Mouse (Mus musculus) embryonic facial prominence, embryonic 10.5 days (tissue): Measurements from ENCODE around the gene Fam227b. TPM values are rescaled to one million over a fixed set of nuclear protein-coding genes. Genes with fewer than 3 reads are reported as not detected.

ENCODE experiments used
- DNase-seq: peaks from one replicate; pipeline ENCODE4 v3.0.0-alpha.2; 2017; ENCODE audit warnings: low spot score
- H3K27ac ChIP-seq: fragments of 300-500 bp; sonication (generic); replicated peaks from 2 replicates; pipeline ENCODE4 v1.5.1; 2016; ENCODE audit warnings: mild to moderate bottlenecking
- H3K27me3 ChIP-seq: fragments of 300-500 bp; sonication (generic); replicated peaks from 2 replicates; pipeline ENCODE4 v1.6.1; 2016; ENCODE audit warnings: low read depth, mild to moderate bottlenecking; ENCODE audit not compliant: poor library complexity, severe bottlenecking
- H3K36me3 ChIP-seq: fragments of 300-500 bp; sonication (generic); replicated peaks from 2 replicates; pipeline ENCODE4 v1.6.1; 2016; ENCODE audit warnings: mild to moderate bottlenecking, moderate library complexity
- H3K4me1 ChIP-seq: fragments of 300-500 bp; sonication (generic); 2 replicates; pipeline ENCODE4 v1.6.1; 2016
- H3K4me3 ChIP-seq: fragments of 300-500 bp; sonication (generic); 2 replicates; pipeline ENCODE4 v1.5.1; 2016; ENCODE audit warnings: mild to moderate bottlenecking, moderate library complexity
- H3K9me3 ChIP-seq: fragments of 300-500 bp; sonication (generic); 2 replicates; pipeline ENCODE4 v1.6.1; 2016; ENCODE audit warnings: mild to moderate bottlenecking
- WGBS: fragments of 180-500 bp; shearing (Covaris S2); methylation state at CpG from one replicate; pipeline ENCODE4 v1.1.7; 2016; 5-methylcytosine and 5-hydroxymethylcytosine counted together
- polyA plus RNA-seq: library from polyadenylated mRNA; unstranded; fragments of >200 nt; fragmentation: Nextera tagmentation; extraction: Ambion mirVana; gene quantifications from 2 replicates; pipeline ENCODE4 v1.2.1, GENCODE M21; 2016

Fam227b gene
- polyA plus RNA-seq: not detected in 2 replicates

DNA sequence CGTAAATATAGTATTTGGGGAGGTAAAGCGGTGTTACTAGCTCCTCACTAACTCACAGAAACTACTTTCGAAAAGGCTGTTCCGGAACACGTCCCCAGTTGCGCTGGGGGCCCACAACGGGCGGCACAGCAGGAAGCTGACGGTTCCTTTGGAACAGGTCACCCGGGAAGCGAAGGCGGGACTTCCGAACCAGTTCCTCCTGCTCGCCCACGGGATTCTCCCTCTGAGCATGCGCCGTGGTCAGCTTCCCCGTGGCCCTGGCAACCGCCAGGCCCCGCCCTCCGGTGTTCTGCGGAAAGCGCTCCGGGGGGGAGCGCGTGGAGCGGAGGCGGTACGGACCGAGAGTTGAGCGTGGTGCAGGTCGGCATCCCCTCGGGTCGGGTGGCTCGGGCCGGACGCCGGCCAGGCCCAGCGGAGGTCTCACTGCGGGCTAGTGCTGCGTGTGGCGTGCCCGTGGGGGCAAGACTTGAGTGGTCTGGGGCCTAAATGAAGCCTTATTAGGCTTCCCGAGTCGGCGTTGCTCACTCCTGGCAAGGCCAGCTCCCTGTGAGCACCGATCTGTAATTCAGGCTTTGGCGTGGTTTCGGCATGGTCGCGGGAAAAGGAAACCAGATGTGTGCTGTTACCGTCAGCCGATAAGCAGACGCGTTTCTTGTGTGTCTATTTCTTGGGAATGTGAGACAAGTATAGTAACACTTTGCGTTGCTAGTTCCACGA, at the start of gene Fam227b, which contains the start of gene Dtwd1:
Gene Fam227b (minus strand): TSS at position 150 of the 717 bp plus-strand sequence.
Gene Dtwd1 (plus strand): TSS at position 287 of the 717 bp plus-strand sequence.
- Histone ChIP-seq H3K4me3 (peak within 1 kb of the TSS; percentile 84), H3K4me1 (0 out of 2 replicates have a peak, but pooled peaks cover 3% of the 10 kb centered on the region), H3K9me3 (no peaks in the 10 kb centered on the region), H3K36me3 (peaks cover 19% of the 10 kb centered on the region), H3K27ac (peak within 1 kb of the TSS; percentile 98), H3K27me3 (no peaks in the 10 kb centered on the region)
- DNase-seq: peak; percentile 98
- WGBS: under 1% methylated on average over 57 of the region's 57 CpGs

DNA sequence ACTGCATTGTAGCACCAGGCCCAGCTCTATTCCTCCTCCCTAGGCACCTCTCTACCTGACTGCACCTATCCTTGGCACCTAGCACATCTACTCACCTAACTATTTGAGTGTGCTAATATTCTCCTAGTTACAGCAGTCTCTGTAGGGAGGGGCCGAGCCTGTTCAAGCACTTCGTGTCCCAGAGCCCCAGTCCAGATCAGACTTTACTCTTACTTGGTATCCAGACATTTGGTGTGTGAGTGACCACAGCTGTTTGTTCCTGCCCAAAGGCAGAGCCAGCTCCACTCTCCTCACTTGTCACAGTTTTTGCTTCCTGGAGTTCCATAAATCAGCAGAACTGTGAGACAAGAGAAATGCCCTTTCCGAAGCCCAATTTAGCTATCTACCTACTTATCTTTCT, 47.2 kb upstream of the Fam227b start:
- Histone ChIP-seq H3K9me3 (no peaks in the 10 kb centered on the region), H3K36me3 (no peaks in the 10 kb centered on the region), H3K27ac (no peak overlapping the region), H3K4me3 (no peak overlapping the region), H3K27me3 (no peaks in the 10 kb centered on the region), H3K4me1 (no peaks in the 10 kb centered on the region)
- DNase-seq: no peak
- WGBS: 88% methylated on average over 3 of the region's 3 CpGs

DNA sequence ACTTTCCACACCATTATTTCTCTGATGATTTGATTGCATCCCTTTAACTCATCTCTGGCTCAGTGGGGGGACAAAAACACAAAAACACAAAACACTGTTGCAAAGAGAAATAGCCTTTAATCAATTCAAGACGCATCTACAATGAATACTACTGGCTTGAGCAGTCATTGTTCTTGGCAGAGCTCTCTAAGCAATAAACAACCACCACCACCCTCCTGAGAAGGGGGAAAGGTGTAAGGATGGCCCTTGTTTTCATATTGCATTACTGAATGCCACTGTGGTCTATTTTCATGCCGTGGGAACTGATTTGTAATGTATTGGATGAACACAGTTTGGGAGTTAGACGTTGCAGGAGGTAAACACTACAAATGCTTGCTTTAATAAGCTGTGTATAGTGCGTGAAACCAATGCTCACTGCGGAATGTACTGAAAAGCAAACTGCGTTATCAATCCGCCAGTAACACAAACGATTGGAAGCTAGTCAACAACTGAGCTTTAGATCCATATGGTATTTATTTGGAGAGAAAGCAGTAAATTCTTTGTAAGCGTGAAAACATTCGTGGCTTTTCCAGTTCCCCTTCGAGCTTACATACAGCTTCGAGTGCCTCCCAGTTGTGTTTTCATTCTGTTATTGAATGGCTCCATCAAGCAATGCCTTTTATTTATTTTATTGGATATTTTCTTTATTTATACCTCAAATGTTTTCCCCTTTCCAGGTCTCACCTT, 44.0 kb upstream of the Fam227b start:
- 82% methylated on average over 12 of the region's 12 CpGs for WGBS
- Histone ChIP-seq H3K27me3 (no peaks in the 10 kb centered on the region), H3K4me3 (no peak overlapping the region), H3K36me3 (no peaks in the 10 kb centered on the region), H3K9me3 (no peaks in the 10 kb centered on the region), H3K4me1 (no peaks in the 10 kb centered on the region), H3K27ac (no peak overlapping the region)
- no peak for DNase-seq

DNA sequence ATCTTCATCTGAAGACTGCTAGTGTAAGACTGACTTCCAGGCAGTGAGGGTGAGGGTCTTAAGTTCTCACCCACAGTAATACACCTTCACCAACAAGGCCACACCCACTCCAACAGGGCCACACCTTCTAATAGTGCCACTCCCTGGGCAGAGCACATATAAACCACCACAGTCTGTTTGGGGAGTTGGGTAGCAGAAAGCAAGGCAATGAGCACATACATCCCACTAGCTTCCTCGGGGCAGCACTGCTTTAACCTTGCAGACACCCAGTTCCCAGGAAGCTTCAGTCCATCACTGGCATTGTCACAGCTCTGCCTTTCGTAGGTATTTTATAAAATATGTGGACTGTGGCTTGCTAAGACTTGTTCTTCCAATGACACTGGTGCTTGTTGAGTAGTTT, 40.3 kb upstream of the Fam227b start:
- H3K27me3 ChIP-seq: no peaks in the 10 kb centered on the region
- no peak overlapping the region for H3K4me3 ChIP-seq
- no peaks in the 10 kb centered on the region for H3K36me3 ChIP-seq
- H3K4me1 ChIP-seq: no peaks in the 10 kb centered on the region
- no peaks in the 10 kb centered on the region for H3K9me3 ChIP-seq
- WGBS: 85% methylated on average over 2 of the region's 2 CpGs
- no peak for DNase-seq
- H3K27ac ChIP-seq: no peak overlapping the region

DNA sequence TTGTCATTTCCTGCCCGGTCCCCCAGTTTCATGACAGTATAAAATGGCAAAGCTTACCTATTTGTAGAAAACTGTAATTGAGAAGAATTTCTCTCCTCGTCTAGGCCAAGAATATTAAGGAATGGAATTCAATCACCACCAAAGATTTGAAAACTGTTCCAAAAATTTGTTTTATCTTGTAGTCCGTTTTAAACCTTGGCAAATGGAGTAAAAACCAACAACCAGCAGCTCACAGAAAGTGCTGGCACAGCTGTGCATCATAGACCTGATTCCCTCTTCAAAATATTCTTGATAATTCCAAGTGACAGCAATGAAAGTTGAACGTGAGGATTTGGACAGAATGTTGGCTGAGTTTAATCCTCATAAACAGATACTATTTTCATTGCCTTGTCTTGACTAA, 39.5 kb upstream of the Fam227b start:
- Histone ChIP-seq H3K4me3 (no peak overlapping the region), H3K27ac (no peak overlapping the region), H3K4me1 (no peaks in the 10 kb centered on the region), H3K9me3 (no peaks in the 10 kb centered on the region), H3K36me3 (no peaks in the 10 kb centered on the region), H3K27me3 (no peaks in the 10 kb centered on the region)
- no peak for DNase-seq
- WGBS: 81% methylated on average over 4 of the region's 4 CpGs

DNA sequence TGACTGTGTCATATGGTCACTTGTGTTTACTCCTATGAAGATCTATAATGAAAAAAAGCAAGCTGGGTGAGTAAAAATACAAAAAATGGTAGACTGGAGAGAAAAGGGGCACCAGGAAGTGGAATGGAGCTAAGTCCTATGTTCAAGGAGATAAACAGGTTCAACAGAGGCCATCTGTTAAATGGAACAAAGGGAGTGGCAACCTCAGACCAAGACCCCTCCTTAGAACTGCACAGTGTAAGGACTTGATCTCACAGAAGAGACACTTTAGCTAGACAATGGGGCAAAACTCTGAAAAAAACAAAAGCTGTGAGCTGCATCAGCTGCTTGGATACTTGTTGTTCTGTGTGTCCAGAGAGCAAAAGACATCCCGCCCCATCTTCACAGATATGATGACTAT, 19.6 kb upstream of the Fam227b start:
- H3K4me1 ChIP-seq: no peaks in the 10 kb centered on the region
- H3K4me3 ChIP-seq: no peak overlapping the region
- H3K9me3 ChIP-seq: no peaks in the 10 kb centered on the region
- peaks cover 3% of the 10 kb centered on the region; the same call in 1 of the 2 replicates for H3K36me3 ChIP-seq
- H3K27me3 ChIP-seq: no peaks in the 10 kb centered on the region
- H3K27ac ChIP-seq: no peak overlapping the region
- 91% methylated on average over 1 of the region's 1 CpGs for WGBS
- DNase-seq: no peak

DNA sequence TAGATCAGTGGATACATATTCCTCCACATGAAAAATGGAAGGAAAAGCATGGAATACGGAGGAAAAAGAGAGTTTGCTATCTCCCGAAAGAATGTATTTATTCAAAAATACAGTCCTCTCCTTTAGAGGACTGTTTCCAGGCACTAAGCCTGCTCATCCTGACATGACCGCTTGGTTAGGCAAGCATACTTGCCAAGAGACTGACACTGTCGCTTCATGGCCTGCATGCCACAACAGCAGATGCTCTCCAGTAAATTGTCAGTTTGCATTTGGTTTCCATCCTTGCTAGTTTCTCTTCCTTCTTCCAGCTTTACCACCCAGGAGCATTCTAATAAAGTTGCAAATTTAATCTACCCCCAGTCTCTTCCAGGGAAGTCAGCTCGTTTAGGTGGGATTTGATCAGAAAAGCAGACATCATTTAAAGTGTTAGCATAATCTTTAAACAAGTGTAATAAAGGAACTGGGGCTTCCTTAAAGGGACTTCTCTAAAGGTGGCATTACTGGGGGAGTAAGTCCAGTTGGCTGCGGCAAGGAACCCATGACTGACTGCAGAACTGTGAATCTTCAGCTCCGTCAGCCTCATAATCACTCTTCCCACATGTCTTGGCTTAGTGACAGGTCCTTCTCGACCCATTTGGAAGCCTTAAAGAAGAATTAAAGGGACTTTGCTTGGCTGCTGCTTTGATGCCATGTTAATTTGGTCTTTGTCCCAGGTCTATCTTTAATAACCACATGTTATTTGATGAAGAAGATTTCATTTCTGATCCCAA, 15.2 kb upstream of the Fam227b start:
- Histone ChIP-seq H3K36me3 (peaks cover 39% of the 10 kb centered on the region), H3K9me3 (no peaks in the 10 kb centered on the region), H3K4me3 (no peak overlapping the region), H3K27me3 (no peaks in the 10 kb centered on the region), H3K4me1 (no peaks in the 10 kb centered on the region), H3K27ac (no peak overlapping the region)
- DNase-seq: no peak
- 90% methylated on average over 8 of the region's 8 CpGs for WGBS

DNA sequence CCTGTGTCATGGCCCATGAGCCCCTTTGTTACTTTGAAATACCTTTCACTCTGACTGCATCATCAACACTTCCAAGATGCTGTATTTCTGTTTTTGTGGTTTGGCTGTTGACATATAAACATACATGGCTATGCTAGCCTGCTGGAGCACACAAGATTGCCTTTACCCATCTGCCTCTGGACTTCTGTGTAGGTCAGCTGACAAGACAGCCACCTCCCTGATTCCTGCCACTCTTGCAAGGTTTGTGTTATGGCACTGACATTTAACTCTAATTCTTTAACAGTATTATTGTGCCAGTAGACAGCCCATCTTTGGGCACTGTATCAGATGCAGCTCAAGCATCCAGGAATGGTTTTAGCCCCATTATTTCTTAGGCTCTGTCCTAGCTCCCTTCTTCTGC, 14.5 kb upstream of the Fam227b start:
- H3K27ac ChIP-seq: no peak overlapping the region
- no peaks in the 10 kb centered on the region for H3K27me3 ChIP-seq
- peaks cover 46% of the 10 kb centered on the region for H3K36me3 ChIP-seq
- no peak for DNase-seq
- H3K9me3 ChIP-seq: no peaks in the 10 kb centered on the region
- no peak overlapping the region for H3K4me3 ChIP-seq
- H3K4me1 ChIP-seq: no peaks in the 10 kb centered on the region

DNA sequence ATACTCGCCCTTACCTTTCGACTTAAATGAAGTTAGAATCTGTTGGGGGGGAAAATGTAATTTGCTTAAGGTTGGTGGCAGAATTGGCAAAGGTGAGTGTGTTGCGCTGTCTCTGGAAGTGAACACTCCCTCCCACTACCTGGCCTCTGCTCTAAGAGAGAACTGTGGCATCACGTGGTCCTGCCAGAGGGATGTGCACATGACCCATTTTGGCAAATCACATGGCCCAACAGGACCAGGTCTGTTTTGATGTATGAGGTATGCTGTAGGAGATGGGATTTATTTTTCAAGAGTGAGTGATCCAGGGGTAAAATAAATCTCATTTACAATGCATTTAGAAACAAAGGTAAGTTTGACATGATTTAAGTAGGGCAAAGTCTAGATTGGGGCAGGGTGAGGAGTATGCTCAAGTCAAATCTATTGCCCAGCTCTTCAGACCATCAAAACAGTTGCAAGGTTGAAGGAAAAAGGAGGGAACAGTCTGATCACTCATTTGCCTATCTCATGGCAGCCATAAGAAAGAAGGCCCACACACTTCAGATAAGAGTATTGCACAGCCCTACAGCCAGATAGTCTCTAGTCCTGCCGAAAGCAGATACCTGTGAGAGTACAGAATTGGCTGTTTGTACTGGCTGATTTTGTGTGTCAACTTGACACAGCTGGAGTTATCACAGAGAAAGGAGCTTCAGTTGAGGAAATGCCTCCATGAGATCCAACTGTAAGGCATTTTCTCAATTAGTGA, 13.6 kb upstream of the Fam227b start:
- DNase-seq: no peak
- H3K4me1 ChIP-seq: no peaks in the 10 kb centered on the region
- no peak overlapping the region for H3K27ac ChIP-seq
- H3K36me3 ChIP-seq: peaks cover 55% of the 10 kb centered on the region
- H3K4me3 ChIP-seq: no peak overlapping the region
- H3K9me3 ChIP-seq: no peaks in the 10 kb centered on the region
- 95% methylated on average over 5 of the region's 5 CpGs for WGBS
- no peaks in the 10 kb centered on the region for H3K27me3 ChIP-seq

DNA sequence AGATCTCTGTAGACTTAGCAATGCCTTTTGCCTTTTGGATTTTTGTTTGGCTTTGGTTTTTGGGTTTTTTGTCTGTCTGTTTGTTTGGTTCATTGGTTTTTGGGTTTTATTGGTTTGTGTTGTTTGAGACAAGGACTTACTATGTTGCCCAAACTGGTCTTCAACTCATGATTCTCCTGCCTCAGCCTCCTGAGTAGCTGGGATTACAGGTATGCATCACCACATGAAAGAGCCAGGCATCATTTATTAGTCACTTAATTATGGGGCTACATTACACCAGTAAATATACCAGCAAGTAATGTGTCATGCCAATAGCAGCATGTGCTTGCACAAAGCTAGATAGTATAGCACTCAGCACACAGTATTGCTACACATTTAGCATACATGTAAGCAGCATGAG, 4.1 kb downstream of the Fam227b start:
- H3K4me3 ChIP-seq: no peak overlapping the region
- H3K36me3 ChIP-seq: no peaks in the 10 kb centered on the region
- H3K9me3 ChIP-seq: no peaks in the 10 kb centered on the region
- DNase-seq: no peak
- H3K27me3 ChIP-seq: no peaks in the 10 kb centered on the region
- no peak overlapping the region for H3K27ac ChIP-seq
- H3K4me1 ChIP-seq: no peaks in the 10 kb centered on the region

DNA sequence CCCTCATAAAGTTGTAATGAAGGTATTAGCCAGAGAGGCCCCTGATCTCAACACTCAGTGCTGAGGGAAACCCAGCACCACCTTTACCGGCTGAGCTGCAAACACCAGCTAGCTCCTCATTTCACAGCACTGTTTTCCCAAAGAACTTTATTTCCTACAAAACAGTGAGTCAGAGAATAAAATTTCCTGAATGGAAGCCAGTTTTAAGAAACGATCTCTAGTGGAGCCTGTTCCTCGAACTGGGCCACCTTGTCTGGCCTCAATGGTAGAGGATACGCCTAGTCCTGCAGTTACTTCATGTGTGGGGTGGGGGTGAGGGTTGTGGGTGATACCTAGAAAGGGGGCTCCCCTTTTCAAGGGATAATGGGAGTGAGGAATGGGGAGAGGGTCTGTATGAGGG, 57.2 kb downstream of the Fam227b start:
- no peaks in the 10 kb centered on the region for H3K27me3 ChIP-seq
- no peaks in the 10 kb centered on the region for H3K9me3 ChIP-seq
- no peaks in the 10 kb centered on the region for H3K36me3 ChIP-seq
- H3K4me1 ChIP-seq: no peaks in the 10 kb centered on the region
- no peak for DNase-seq
- H3K27ac ChIP-seq: no peak overlapping the region
- H3K4me3 ChIP-seq: no peak overlapping the region
- 88% methylated on average over 4 of the region's 4 CpGs for WGBS

DNA sequence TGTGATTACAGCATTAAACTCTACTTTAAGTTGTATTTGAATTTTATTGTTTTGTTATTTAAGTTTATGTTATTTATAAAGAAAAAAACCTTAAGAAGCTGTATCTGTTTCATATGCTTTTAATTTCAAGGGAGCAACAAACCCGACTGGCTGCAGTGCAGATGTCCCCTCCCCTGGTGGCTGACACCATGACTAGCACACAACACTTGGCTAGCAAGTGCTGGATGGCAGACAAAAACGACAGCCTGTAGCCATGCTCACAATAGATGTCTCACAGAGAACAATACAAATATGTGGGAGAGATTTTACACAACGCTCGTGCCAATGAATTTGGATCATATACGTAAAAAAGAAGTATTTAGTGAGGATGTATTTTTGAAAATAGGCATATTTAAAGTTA, 61.4 kb downstream of the Fam227b start:
- no peaks in the 10 kb centered on the region for H3K4me1 ChIP-seq
- no peaks in the 10 kb centered on the region for H3K9me3 ChIP-seq
- no peak overlapping the region for H3K4me3 ChIP-seq
- 71% methylated on average over 5 of the region's 5 CpGs for WGBS
- no peak for DNase-seq
- H3K27me3 ChIP-seq: no peaks in the 10 kb centered on the region
- H3K36me3 ChIP-seq: no peaks in the 10 kb centered on the region
- H3K27ac ChIP-seq: no peak overlapping the region
